Mouse (Mus musculus) heart, embryonic 15.5 days (tissue): ENCODE measurements around the gene Lmln. TPM values are rescaled to one million over a fixed set of nuclear protein-coding genes. Genes with fewer than 3 reads are reported as not detected.
"Not testable (repeated sequence)": the region's sequence is repeated elsewhere in the genome, so short reads cannot be mapped to it uniquely, and the experiment has no call there.

Source experiments
- ATAC-seq: fragments of 200-750 bp; cut with Nextera tagmentation; replicated peaks from 2 replicates; pipeline ENCODE4 v1.8.0; 2017; ENCODE audit warnings: low read depth, moderate TSS enrichment; ENCODE audit not compliant: insufficient number of reproducible peaks, insufficient read depth, low FRiP score
- H3K27ac ChIP-seq: fragments of 300-500 bp; sonication (generic); 2 replicates; pipeline ENCODE4 v1.5.1; 2015; ENCODE audit warnings: mild to moderate bottlenecking, inconsistent platforms
- H3K27me3 ChIP-seq: fragments of 300-500 bp; sonication (generic); 2 replicates; pipeline ENCODE4 v1.6.1; 2015; ENCODE audit warnings: inconsistent platforms
- H3K36me3 ChIP-seq: fragments of 300-500 bp; sonication (generic); 2 replicates; pipeline ENCODE4 v1.6.1; 2015; ENCODE audit warnings: mild to moderate bottlenecking, inconsistent platforms
- H3K4me1 ChIP-seq: fragments of 300-500 bp; sonication (generic); replicated peaks from 2 replicates; pipeline ENCODE4 v1.6.1; 2015; ENCODE audit warnings: inconsistent platforms
- H3K4me2 ChIP-seq: fragments of 300-500 bp; sonication (generic); 2 replicates; pipeline ENCODE4 v1.6.1; 2015; ENCODE audit warnings: inconsistent platforms, mild to moderate bottlenecking, moderate library complexity
- H3K4me3 ChIP-seq: fragments of 300-500 bp; sonication (generic); 2 replicates; pipeline ENCODE4 v1.5.1; 2015; ENCODE audit warnings: mild to moderate bottlenecking, inconsistent platforms
- H3K9ac ChIP-seq: fragments of 300-500 bp; sonication (generic); 2 replicates; pipeline ENCODE4 v1.6.1; 2015; ENCODE audit warnings: mild to moderate bottlenecking, inconsistent platforms
- H3K9me3 ChIP-seq: fragments of 300-500 bp; sonication (generic); replicated peaks from 2 replicates; pipeline ENCODE4 v1.6.1; 2016; ENCODE audit warnings: inconsistent platforms
- WGBS: fragments of 180-500 bp; shearing (Covaris S2); methylation state at CpG from one replicate; pipeline ENCODE4 v1.1.7; 2015; ENCODE audit warnings: mixed read lengths; 5-methylcytosine and 5-hydroxymethylcytosine counted together
- polyA plus RNA-seq: library from polyadenylated mRNA; unstranded; fragments of >200 nt; fragmentation: Nextera tagmentation; extraction: Ambion mirVana; gene quantifications from 2 replicates; pipeline ENCODE4 v1.2.1, GENCODE M21; 2015

Lmln gene
- polyA plus RNA-seq, 1 experiment from 2014 or later, result 2.4 TPM

- H3K9me3 ChIP-seq, H3K4me2 ChIP-seq, H3K27me3 ChIP-seq, H3K9ac ChIP-seq, H3K27ac ChIP-seq, H3K4me3 ChIP-seq, ATAC-seq: not testable (repeated sequence)
- peaks cover 33% of the 10 kb centered on the region for H3K4me1 ChIP-seq
- WGBS, result 89% methylated on average over 9 of the region's 9 CpGs
- peaks cover 31% of the 10 kb centered on the region for H3K36me3 ChIP-seq
These were observed 3.7 kb upstream of the Lmln start for GRCm38 (mm10) chr16:33058656-33059055.

- Histone ChIP-seq H3K4me3 (no peak overlapping the region), H3K27ac (no peak overlapping the region), H3K36me3 (peaks cover 31% of the 10 kb centered on the region), H3K4me2 (no peak overlapping the region), H3K27me3 (no peaks in the 10 kb centered on the region), H3K4me1 (peaks cover 36% of the 10 kb centered on the region), H3K9ac (no peak overlapping the region), H3K9me3 (no peaks in the 10 kb centered on the region)
- ATAC-seq, result no peak
- WGBS, result 88% methylated on average over 1 of the region's 1 CpGs
These were observed 2.9 kb upstream of the Lmln start for GRCm38 (mm10) chr16:33059471-33059870.

- Histone ChIP-seq H3K27ac (no peak overlapping the region), H3K27me3 (no peaks in the 10 kb centered on the region), H3K4me3 (no peak overlapping the region), H3K9ac (no peak overlapping the region), H3K4me1 (peaks cover 33% of the 10 kb centered on the region), H3K36me3 (peaks cover 31% of the 10 kb centered on the region), H3K4me2 (no peak overlapping the region), H3K9me3 (no peaks in the 10 kb centered on the region)
- 82% methylated on average over 2 of the region's 2 CpGs for WGBS
- no peak for ATAC-seq
These were observed 1.4 kb upstream of the Lmln start for GRCm38 (mm10) chr16:33060926-33061325.

GRCm38 (mm10) chr16:33061400-33061799 is 921 bp upstream of the Lmln start:
- H3K27ac ChIP-seq, result peak overlapping the region; percentile 90
- WGBS, result 47% methylated on average over 11 of the region's 11 CpGs
- ATAC-seq, result no peak
- H3K9me3 ChIP-seq, result no peaks in the 10 kb centered on the region
- H3K36me3 ChIP-seq, result peaks cover 31% of the 10 kb centered on the region
- H3K4me2 ChIP-seq, result peak overlapping the region; percentile 89
- peaks cover 33% of the 10 kb centered on the region for H3K4me1 ChIP-seq
- no peaks in the 10 kb centered on the region for H3K27me3 ChIP-seq
- peak overlapping the region; percentile 52; the same call in 1 of the 2 replicates for H3K9ac ChIP-seq
- H3K4me3 ChIP-seq, result peak overlapping the region; percentile 78

GRCm38 (mm10) chr16:33062682-33063131 is 386 bp downstream of the Lmln start:
- Histone ChIP-seq H3K9ac (peak overlapping the region; percentile 67), H3K9me3 (no peaks in the 10 kb centered on the region), H3K4me3 (peak overlapping the region; percentile 78), H3K4me1 (peaks cover 31% of the 10 kb centered on the region), H3K4me2 (peak overlapping the region; percentile 89), H3K27me3 (no peaks in the 10 kb centered on the region), H3K27ac (peak overlapping the region; percentile 90), H3K36me3 (peaks cover 31% of the 10 kb centered on the region)
- WGBS, result under 1% methylated on average over 35 of the region's 35 CpGs
- peak; percentile 59 for ATAC-seq

GRCm38 (mm10) chr16:33063267-33063666 is 946 bp downstream of the Lmln start:
- 13% methylated on average over 7 of the region's 7 CpGs for WGBS
- no peak for ATAC-seq
- peak overlapping the region; percentile 78 for H3K4me3 ChIP-seq
- peak overlapping the region; percentile 90 for H3K27ac ChIP-seq
- H3K4me2 ChIP-seq, result peak overlapping the region; percentile 89
- H3K27me3 ChIP-seq, result no peaks in the 10 kb centered on the region
- peak overlapping the region; percentile 67; the same call in 1 of the 2 replicates for H3K9ac ChIP-seq
- H3K9me3 ChIP-seq, result no peaks in the 10 kb centered on the region
- peaks cover 25% of the 10 kb centered on the region for H3K4me1 ChIP-seq
- peaks cover 26% of the 10 kb centered on the region for H3K36me3 ChIP-seq

GRCm38 (mm10) chr16:33064636-33065035 is 2.3 kb downstream of the Lmln start:
- WGBS, result 80% methylated on average over 9 of the region's 9 CpGs
- 0 out of 2 replicates have a peak overlapping the region, but pooled peaks have one; percentile 23 for H3K9ac ChIP-seq
- ATAC-seq, result no peak
- H3K36me3 ChIP-seq, result peaks cover 13% of the 10 kb centered on the region
- no peak overlapping the region for H3K27ac ChIP-seq
- H3K4me2 ChIP-seq, result no peak overlapping the region
- peaks cover 17% of the 10 kb centered on the region for H3K4me1 ChIP-seq
- no peaks in the 10 kb centered on the region for H3K27me3 ChIP-seq
- H3K9me3 ChIP-seq, result no peaks in the 10 kb centered on the region
- H3K4me3 ChIP-seq, result no peak overlapping the region

- Histone ChIP-seq H3K9me3 (no peaks in the 10 kb centered on the region), H3K27me3 (no peaks in the 10 kb centered on the region), H3K4me2 (no peak overlapping the region), H3K36me3 (peaks cover 4% of the 10 kb centered on the region), H3K4me3 (no peak overlapping the region), H3K4me1 (no peaks in the 10 kb centered on the region), H3K9ac (no peak overlapping the region), H3K27ac (no peak overlapping the region)
- ATAC-seq, result no peak
These were observed 8.6 kb downstream of the Lmln start for GRCm38 (mm10) chr16:33070928-33071327.

- Histone ChIP-seq H3K9me3 (no peaks in the 10 kb centered on the region), H3K27me3 (no peaks in the 10 kb centered on the region), H3K27ac (no peak overlapping the region), H3K4me2 (no peak overlapping the region), H3K4me1 (no peaks in the 10 kb centered on the region), H3K4me3 (no peak overlapping the region), H3K36me3 (peaks cover 4% of the 10 kb centered on the region; the same call in 1 of the 2 replicates), H3K9ac (no peak overlapping the region)
- 76% methylated on average over 6 of the region's 6 CpGs for WGBS
- ATAC-seq, result no peak
These were observed 10.7 kb downstream of the Lmln start for GRCm38 (mm10) chr16:33072871-33073557.

GRCm38 (mm10) chr16:33074967-33075366 is 12.6 kb downstream of the Lmln start:
- no peak overlapping the region for H3K4me2 ChIP-seq
- WGBS, result 71% methylated on average over 5 of the region's 5 CpGs
- no peak overlapping the region for H3K4me3 ChIP-seq
- H3K9me3 ChIP-seq, result no peaks in the 10 kb centered on the region
- ATAC-seq, result no peak
- no peak overlapping the region for H3K27ac ChIP-seq
- no peaks in the 10 kb centered on the region for H3K4me1 ChIP-seq
- H3K9ac ChIP-seq, result no peak overlapping the region
- H3K36me3 ChIP-seq, result peaks cover under 1% of the 10 kb centered on the region; the same call in 1 of the 2 replicates
- no peaks in the 10 kb centered on the region for H3K27me3 ChIP-seq

GRCm38 (mm10) chr16:33076078-33076477 is 13.8 kb downstream of the Lmln start:
- H3K36me3 ChIP-seq, result no peaks in the 10 kb centered on the region
- H3K9me3 ChIP-seq, result no peaks in the 10 kb centered on the region
- WGBS, result 70% methylated on average over 6 of the region's 6 CpGs
- no peak overlapping the region for H3K9ac ChIP-seq
- H3K4me1 ChIP-seq, result no peaks in the 10 kb centered on the region
- H3K4me3 ChIP-seq, result no peak overlapping the region
- H3K4me2 ChIP-seq, result no peak overlapping the region
- no peaks in the 10 kb centered on the region for H3K27me3 ChIP-seq
- no peak for ATAC-seq
- H3K27ac ChIP-seq, result no peak overlapping the region

GRCm38 (mm10) chr16:33077069-33077627 is 14.8 kb downstream of the Lmln start:
- WGBS, result 84% methylated on average over 5 of the region's 5 CpGs
- Histone ChIP-seq H3K36me3 (0 out of 2 replicates have a peak, but pooled peaks cover 3% of the 10 kb centered on the region), H3K4me2 (no peak overlapping the region), H3K27ac (no peak overlapping the region), H3K4me1 (no peaks in the 10 kb centered on the region), H3K27me3 (no peaks in the 10 kb centered on the region), H3K9ac (no peak overlapping the region), H3K9me3 (no peaks in the 10 kb centered on the region), H3K4me3 (no peak overlapping the region)
- no peak for ATAC-seq
